Mouse (Mus musculus) brain, embryonic 14.5 days (tissue): ENCODE results near the gene Eed.

Experiments
- CTCF ChIP-seq: fragments of 200-500 bp; IDR thresholded peaks from 2 replicates; pipeline ENCODE4 v1.5.1; 2012; ENCODE audit warnings: inconsistent platforms, mild to moderate bottlenecking, moderate library complexity, borderline replicate concordance; ENCODE audit not compliant: insufficient read depth, insufficient read length; ENCODE audit errors: extremely low read depth
- POLR2A ChIP-seq: fragments of 200-500 bp; IDR thresholded peaks from 2 replicates; pipeline ENCODE4 v1.6.1; 2012; ENCODE audit warnings: mild to moderate bottlenecking, inconsistent platforms, borderline replicate concordance; ENCODE audit not compliant: poor library complexity, insufficient read depth, insufficient read length, severe bottlenecking; ENCODE audit errors: extremely low read depth

- TF ChIP-seq CTCF (no peak), POLR2A (no peak)
These were observed 1.2 kb downstream of the Eed start for GRCm38 (mm10) chr7:89979432-89980130.
